Mouse (Mus musculus): Measurements from ENCODE around the gene Evi5l. TPM values are rescaled to one million over a fixed set of nuclear protein-coding genes. Genes with fewer than 3 reads are reported as not detected.

Evi5l gene
- polyA plus RNA-seq, 1 experiment = 8.7 TPM

GRCm38 (mm10) chr8:4219617-4220016 lies 53.2 kb downstream of the Evi5l start:
- Histone ChIP-seq H3K4me1 (ENCODE audit: control insufficient read depth, insufficient read depth, low read length) (peaks cover 2% of the 10 kb centered on the region), H3K27ac (ENCODE audit: control insufficient read depth, insufficient read depth, low read depth, low read length, poor library complexity) (no peak overlapping the region), H3K4me3 (replicated peaks; ENCODE audit: control insufficient read depth, low read depth, low read length) (no peak overlapping the region)
- TF ChIP-seq POLR2A (IDR thresholded peaks at IDR 0.05; ENCODE audit: borderline replicate concordance, control insufficient read depth, low read depth, low read length) = no peak
- no peak for TF ChIP-seq CTCF (IDR thresholded peaks at IDR 0.05; ENCODE audit: control insufficient read depth, insufficient read depth, low read length)
- WGBS = 78% methylated on average over 3 of the region's 3 CpGs

GRCm38 (mm10) chr8:4222059-4222458 lies 55.7 kb downstream of the Evi5l start:
- no peak overlapping the region for H3K4me3 ChIP-seq (replicated peaks; ENCODE audit: control insufficient read depth, low read depth, low read length)
- no peaks in the 10 kb centered on the region; the same call in 1 of the 2 replicates for H3K4me1 ChIP-seq (ENCODE audit: control insufficient read depth, insufficient read depth, low read length)
- no peak overlapping the region for H3K27ac ChIP-seq (ENCODE audit: control insufficient read depth, insufficient read depth, low read depth, low read length, poor library complexity)

GRCm38 (mm10) chr8:4226323-4226722 lies 60.0 kb downstream of the Evi5l start:
- Histone ChIP-seq H3K4me3 (replicated peaks; ENCODE audit: control insufficient read depth, low read depth, low read length) (no peak overlapping the region), H3K4me1 (ENCODE audit: control insufficient read depth, insufficient read depth, low read length) (no peaks in the 10 kb centered on the region), H3K27ac (ENCODE audit: control insufficient read depth, insufficient read depth, low read depth, low read length, poor library complexity) (no peak overlapping the region)
- TF ChIP-seq CTCF (IDR thresholded peaks at IDR 0.05; ENCODE audit: control insufficient read depth, insufficient read depth, low read length) (no peak), POLR2A (IDR thresholded peaks at IDR 0.05; ENCODE audit: borderline replicate concordance, control insufficient read depth, low read depth, low read length) (no peak)
- 47% methylated on average over 4 of the region's 4 CpGs for WGBS

More at GRCm38 (mm10) chr8:4222059-4222458, 55.7 kb downstream of the Evi5l start:
- TF ChIP-seq POLR2A (IDR thresholded peaks at IDR 0.05; ENCODE audit: borderline replicate concordance, control insufficient read depth, low read depth, low read length) (no peak), CTCF (IDR thresholded peaks at IDR 0.05; ENCODE audit: control insufficient read depth, insufficient read depth, low read length) (no peak)

GRCm38 (mm10) chr8:4226739-4227347 lies 60.5 kb downstream of the Evi5l start, which contains the start of gene Lrrc8e:
TSS of gene Lrrc8e (plus strand) at chr8:4226827.
- 18% methylated on average over 33 of the region's 33 CpGs for WGBS
- no peak for TF ChIP-seq CTCF (IDR thresholded peaks at IDR 0.05; ENCODE audit: control insufficient read depth, insufficient read depth, low read length)
- no peak for TF ChIP-seq POLR2A (IDR thresholded peaks at IDR 0.05; ENCODE audit: borderline replicate concordance, control insufficient read depth, low read depth, low read length)
- Histone ChIP-seq H3K4me3 (replicated peaks; ENCODE audit: control insufficient read depth, low read depth, low read length) (no peak within 1 kb of the TSS), H3K27ac (ENCODE audit: control insufficient read depth, insufficient read depth, low read depth, low read length, poor library complexity) (no peak within 1 kb of the TSS), H3K4me1 (ENCODE audit: control insufficient read depth, insufficient read depth, low read length) (no peaks in the 10 kb centered on the region)

- H3K4me3 ChIP-seq (replicated peaks; ENCODE audit: control insufficient read depth, low read depth, low read length) = no peak overlapping the region
- no peak for TF ChIP-seq CTCF (IDR thresholded peaks at IDR 0.05; ENCODE audit: control insufficient read depth, insufficient read depth, low read length)
- TF ChIP-seq POLR2A (IDR thresholded peaks at IDR 0.05; ENCODE audit: borderline replicate concordance, control insufficient read depth, low read depth, low read length) = no peak
- WGBS = 86% methylated on average over 4 of the region's 4 CpGs
- no peak overlapping the region for H3K27ac ChIP-seq (ENCODE audit: control insufficient read depth, insufficient read depth, low read depth, low read length, poor library complexity)
- no peaks in the 10 kb centered on the region for H3K4me1 ChIP-seq (ENCODE audit: control insufficient read depth, insufficient read depth, low read length)
Measured at GRCm38 (mm10) chr8:4227919-4228318, 61.6 kb downstream of the Evi5l start.

GRCm38 (mm10) chr8:4229784-4230183 lies 63.4 kb downstream of the Evi5l start:
- 69% methylated on average over 5 of the region's 5 CpGs for WGBS
- H3K4me3 ChIP-seq (replicated peaks; ENCODE audit: control insufficient read depth, low read depth, low read length) = no peak overlapping the region
- TF ChIP-seq POLR2A (IDR thresholded peaks at IDR 0.05; ENCODE audit: borderline replicate concordance, control insufficient read depth, low read depth, low read length) = no peak
- no peak for TF ChIP-seq CTCF (IDR thresholded peaks at IDR 0.05; ENCODE audit: control insufficient read depth, insufficient read depth, low read length)
- H3K4me1 ChIP-seq (ENCODE audit: control insufficient read depth, insufficient read depth, low read length) = no peaks in the 10 kb centered on the region
- no peak overlapping the region for H3K27ac ChIP-seq (ENCODE audit: control insufficient read depth, insufficient read depth, low read depth, low read length, poor library complexity)

- no peak for TF ChIP-seq CTCF (IDR thresholded peaks at IDR 0.05; ENCODE audit: control insufficient read depth, insufficient read depth, low read length)
- TF ChIP-seq POLR2A (IDR thresholded peaks at IDR 0.05; ENCODE audit: borderline replicate concordance, control insufficient read depth, low read depth, low read length) = no peak
Measured at GRCm38 (mm10) chr8:4230612-4231351, 64.4 kb downstream of the Evi5l start.

GRCm38 (mm10) chr8:4237814-4238433 lies 71.6 kb downstream of the Evi5l start:
- peaks cover 4% of the 10 kb centered on the region; the same call in 1 of the 2 replicates for H3K4me1 ChIP-seq (ENCODE audit: control insufficient read depth, insufficient read depth, low read length)
- 17% methylated on average over 15 of the region's 15 CpGs for WGBS

More at GRCm38 (mm10) chr8:4230612-4231351, 64.4 kb downstream of the Evi5l start:
- no peaks in the 10 kb centered on the region for H3K4me1 ChIP-seq (ENCODE audit: control insufficient read depth, insufficient read depth, low read length)
- no peak overlapping the region for H3K27ac ChIP-seq (ENCODE audit: control insufficient read depth, insufficient read depth, low read depth, low read length, poor library complexity)
- WGBS = 62% methylated on average over 10 of the region's 10 CpGs
- no peak overlapping the region for H3K4me3 ChIP-seq (replicated peaks; ENCODE audit: control insufficient read depth, low read depth, low read length)

More at GRCm38 (mm10) chr8:4237814-4238433, 71.6 kb downstream of the Evi5l start:
- peak overlapping the region; percentile 70 for H3K27ac ChIP-seq (ENCODE audit: control insufficient read depth, insufficient read depth, low read depth, low read length, poor library complexity)
- TF ChIP-seq CTCF (IDR thresholded peaks at IDR 0.05; ENCODE audit: control insufficient read depth, insufficient read depth, low read length) (no peak), POLR2A (IDR thresholded peaks at IDR 0.05; ENCODE audit: borderline replicate concordance, control insufficient read depth, low read depth, low read length) (no peak)
- H3K4me3 ChIP-seq (replicated peaks; ENCODE audit: control insufficient read depth, low read depth, low read length) = peak overlapping the region; percentile 98

Measured in bone marrow, adult 2 months (tissue).